Comparison of ENCODE assay signal across 10 mouse cellular contexts in the genomic region with DNA sequence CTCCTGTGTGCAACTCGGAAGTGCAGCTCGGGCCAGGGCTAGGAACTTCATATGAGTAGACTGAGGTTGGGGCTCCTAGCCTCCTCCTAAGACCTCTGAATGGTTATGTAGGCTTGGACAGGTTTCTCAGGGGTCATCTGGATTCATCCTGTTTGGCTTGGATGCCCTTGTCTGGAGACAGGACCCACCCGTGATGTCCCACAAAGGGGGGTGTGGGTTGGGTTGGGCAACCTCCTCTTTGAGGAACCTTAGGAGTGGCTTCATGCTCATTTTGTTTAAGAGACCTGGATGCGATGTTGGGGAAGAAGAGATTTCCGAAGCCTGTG. TPM values are rescaled to one million over a fixed set of nuclear protein-coding genes. Genes with fewer than 3 reads are reported as not detected.
A peak's percentile ranks its signal among the peaks of the same experiment; 100 is the strongest.
DNase-seq lines count a peak whose midpoint lies in the region; ATAC-seq lines count a peak whose summit lies in the region.
"Had no signal": no experiment of that assay in that cellular context is flagged by ENCODE, and none has a peak within 500 bp of the region (broad histone marks: within the 10 kb centered on the region; RNA-seq: fewer than 3 reads in every experiment).

No protein-coding gene starts in this region.

- ATAC-seq in heart, embryonic 16.5 days (replicated peaks; ENCODE audit: extremely low read depth, insufficient read depth, low FRiP score) = no peak
- ATAC-seq in liver, embryonic 15.5 days (ENCODE audit: insufficient read depth) = no peak
- no peak for ATAC-seq in frontal cortex, adult (ENCODE audit: low TSS enrichment)
- ATAC-seq: CD4-positive, CD25-positive, alpha-beta regulatory T cell, adult 4 months had no signal

- peak; percentile 95 for DNase-seq in heart, adult 11 months
- DNase-seq in heart, postnatal 4 days = no peak
- DNase-seq in ES-CJ7 (ENCODE audit: low read depth, low spot score) = peak; percentile 56
- no peak for DNase-seq in gastrocnemius, postnatal 4 days (ENCODE audit: low spot score in 2 of 2)
- no peak for DNase-seq in ovary, postnatal 36 days (ENCODE audit: low spot score)
- DNase-seq: right cerebral cortex, postnatal 4 days had no signal

- H3K4me1 ChIP-seq in heart, embryonic 16.5 days (ENCODE audit: control insufficient read depth, insufficient read depth, low read length) = peaks cover 43% of the 10 kb centered on the region
- peaks cover 86% of the 10 kb centered on the region for H3K4me1 ChIP-seq in liver, embryonic 15.5 days (replicated peaks)

- H3K9ac ChIP-seq in heart, embryonic 16.5 days (ENCODE audit: low read length) = peak overlapping the region; percentile 90
- peak overlapping the region; percentile 95 for H3K9ac ChIP-seq in liver, embryonic 15.5 days

- H3K36me3 ChIP-seq in heart, embryonic 16.5 days (ENCODE audit: control insufficient read depth, insufficient read depth) = peaks cover 22% of the 10 kb centered on the region
- peaks cover 71% of the 10 kb centered on the region for H3K36me3 ChIP-seq in liver, embryonic 15.5 days (replicated peaks)

- H3K27me3 ChIP-seq in heart, embryonic 16.5 days (ENCODE audit: control insufficient read depth, insufficient read depth, low read length) = no peaks in the 10 kb centered on the region
- H3K27me3 ChIP-seq in liver, embryonic 15.5 days = no peaks in the 10 kb centered on the region

- peak overlapping the region; percentile 98 for H3K27ac ChIP-seq in heart, embryonic 16.5 days (ENCODE audit: low read length)
- peak overlapping the region; percentile 96 for H3K27ac ChIP-seq in liver, embryonic 15.5 days (replicated peaks)

- 45% methylated on average over 5 of the region's 5 CpGs for WGBS in heart, embryonic 16.5 days
- 36% methylated on average over 5 of the region's 5 CpGs for WGBS in liver, embryonic 15.5 days (ENCODE audit: insufficient replicate concordance)

- peak overlapping the region; percentile 75 for H3K4me3 ChIP-seq in heart, embryonic 16.5 days (ENCODE audit: low read length)
- peak overlapping the region; percentile 90 for H3K4me3 ChIP-seq in liver, embryonic 15.5 days (replicated peaks)

- peak overlapping the region; percentile 91 for H3K4me2 ChIP-seq in heart, embryonic 16.5 days (ENCODE audit: low read depth, low read length)
- H3K4me2 ChIP-seq in liver, embryonic 15.5 days = peak overlapping the region; percentile 83

- no peaks in the 10 kb centered on the region for H3K9me3 ChIP-seq in heart, embryonic 16.5 days (replicated peaks; ENCODE audit: control insufficient read depth, low read length)
- H3K9me3 ChIP-seq in liver, embryonic 15.5 days (replicated peaks) = no peaks in the 10 kb centered on the region

RNA-seq across cellular contexts. Expression of a gene that starts 14.5 kb away (rescaled TPM):
- total RNA-seq in heart, postnatal 4 days (2021) = 10 to 100 TPM; 21.7 to 22.2 TPM
- polyA plus RNA-seq in heart, embryonic 16.5 days (2015; fragmentation: Nextera tagmentation; extraction: Ambion mirVana) = 22.9 and 23.3 TPM in 2 replicates
- 16.5 and 18.0 TPM in 2 replicates for polyA plus RNA-seq in liver, embryonic 15.5 days (2015; fragmentation: Nextera tagmentation; extraction: Ambion mirVana)
- 10 to 100 TPM; 15.3 to 15.7 TPM for total RNA-seq in gastrocnemius, postnatal 4 days (2021)

RNA-seq across cellular contexts. Expression of a gene that starts 14.6 kb away (rescaled TPM):
- total RNA-seq in heart, postnatal 4 days (2021) = 10 to 100 TPM; 20.3 to 20.7 TPM
- 30.5 and 34.9 TPM in 2 replicates for polyA plus RNA-seq in heart, embryonic 16.5 days (2015; fragmentation: Nextera tagmentation; extraction: Ambion mirVana)
- 21.6 and 26.0 TPM in 2 replicates for polyA plus RNA-seq in liver, embryonic 15.5 days (2015; fragmentation: Nextera tagmentation; extraction: Ambion mirVana)
- total RNA-seq in gastrocnemius, postnatal 4 days (2021) = 10 to 100 TPM; 21.7 to 26.1 TPM

RNA-seq across cellular contexts. Expression of a gene that starts 14.6 kb away (rescaled TPM):
- 1 to 10 TPM; 3.9 to 4.4 TPM for total RNA-seq in heart, postnatal 4 days (2021)
- polyA plus RNA-seq in heart, embryonic 16.5 days (2015; fragmentation: Nextera tagmentation; extraction: Ambion mirVana) = 0.82 and 1.0 TPM in 2 replicates
- 2.1 and 2.4 TPM in 2 replicates for polyA plus RNA-seq in liver, embryonic 15.5 days (2015; fragmentation: Nextera tagmentation; extraction: Ambion mirVana)
- 1 to 10 TPM; 2.6 to 4.0 TPM for total RNA-seq in gastrocnemius, postnatal 4 days (2021)

RNA-seq across cellular contexts. Expression of a gene that starts 33.7 kb away (rescaled TPM):
- total RNA-seq in heart, postnatal 4 days (2021) = 1 to 10 TPM; 7.3 to 9.7 TPM
- polyA plus RNA-seq in heart, embryonic 16.5 days (2015; fragmentation: Nextera tagmentation; extraction: Ambion mirVana) = 2.1 and 3.1 TPM in 2 replicates
- polyA plus RNA-seq in liver, embryonic 15.5 days (2015; fragmentation: Nextera tagmentation; extraction: Ambion mirVana) = 2.8 and 3.7 TPM in 2 replicates
- 1 to 10 TPM; 8.1 to 9.5 TPM for total RNA-seq in gastrocnemius, postnatal 4 days (2021)

Comparison
In these comparisons a context has a peak if more than half of its experiments do, and no peak if none do; other contexts are left out.
1. DNase-seq: peak in heart, adult 11 months (single experiment) and ES-CJ7 (single experiment); none in heart, postnatal 4 days (single experiment), gastrocnemius, postnatal 4 days (0 of 2) and ovary, postnatal 36 days (single experiment).